Mouse (Mus musculus) left cerebral cortex, adult 11 months (tissue): Measurements from ENCODE around the gene Aif1.
"Not testable (repeated sequence)": the region's sequence is repeated elsewhere in the genome, so short reads cannot be mapped to it uniquely, and the experiment has no call there.

Source experiments
- DNase-seq: peaks from one replicate; pipeline ENCODE4 v3.0.0; 2022; ENCODE audit warnings: low spot score

The Aif1 gene

DNA sequence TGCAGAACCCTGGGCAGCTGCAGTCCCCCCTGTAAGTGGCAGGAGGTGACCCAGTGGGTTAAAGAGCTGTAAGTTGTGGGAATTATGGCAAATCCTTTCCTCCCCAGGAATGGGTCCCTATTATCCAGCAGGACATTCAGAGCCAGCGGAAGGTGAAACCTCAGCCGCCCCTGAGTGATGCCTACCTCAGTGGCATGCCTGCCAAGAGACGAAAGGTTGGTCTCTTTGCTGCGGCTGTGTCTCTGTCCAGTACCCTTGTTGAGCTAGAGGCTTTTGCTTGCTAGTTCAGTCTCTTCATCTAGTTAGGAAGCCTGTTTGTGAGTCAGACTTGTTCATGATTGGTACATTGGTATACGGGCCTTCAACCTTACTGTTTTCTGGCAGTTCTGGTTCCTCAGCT lies 29.7 kb downstream of the Aif1 start:
- no peak for DNase-seq

DNA sequence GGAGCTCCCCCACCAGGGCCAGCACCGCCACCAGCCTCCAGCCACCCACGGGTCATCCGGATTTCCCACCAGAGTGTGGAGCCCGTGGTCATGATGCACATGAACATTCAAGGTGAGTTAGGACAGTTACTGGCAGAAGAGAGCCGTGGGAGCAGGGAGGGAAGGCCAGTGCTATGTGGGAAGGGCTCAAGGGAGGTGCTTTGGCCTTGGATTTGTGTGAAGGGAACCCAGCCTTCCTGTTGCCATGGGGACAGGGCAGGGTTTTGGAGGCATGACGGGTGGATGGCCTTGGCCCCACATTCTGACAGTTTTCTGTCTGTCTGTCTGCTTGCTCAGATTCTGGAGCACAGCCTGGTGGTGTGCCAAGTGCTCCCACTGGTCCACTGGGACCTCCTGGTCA lies 33.9 kb downstream of the Aif1 start:
- no peak for DNase-seq

DNA sequence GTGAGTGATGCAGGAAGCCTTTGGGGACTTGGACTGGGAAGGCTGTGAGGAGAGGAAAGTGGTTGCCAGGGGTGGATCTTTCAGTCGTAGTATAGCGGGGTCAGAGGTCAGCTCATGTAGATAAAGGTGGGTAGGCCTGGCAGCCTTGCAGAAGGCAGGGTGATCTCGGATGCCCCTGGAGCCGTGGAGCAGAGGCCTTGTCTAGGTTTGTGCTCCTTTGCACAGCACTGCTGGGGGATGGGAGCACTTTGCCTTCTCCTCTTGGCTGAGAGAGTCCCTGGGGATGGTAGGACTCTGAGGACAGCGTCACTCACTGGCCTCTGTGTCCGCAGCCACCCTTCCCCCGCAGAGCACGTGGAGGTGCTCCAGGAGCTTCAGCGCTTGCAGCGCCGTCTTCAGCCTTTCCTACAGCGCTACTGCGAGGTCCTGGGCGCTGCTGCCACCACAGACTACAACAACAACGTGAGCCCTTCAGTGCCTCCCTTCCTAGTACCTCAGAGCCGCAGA lies 35.3 kb downstream of the Aif1 start:
- DNase-seq, result no peak

DNA sequence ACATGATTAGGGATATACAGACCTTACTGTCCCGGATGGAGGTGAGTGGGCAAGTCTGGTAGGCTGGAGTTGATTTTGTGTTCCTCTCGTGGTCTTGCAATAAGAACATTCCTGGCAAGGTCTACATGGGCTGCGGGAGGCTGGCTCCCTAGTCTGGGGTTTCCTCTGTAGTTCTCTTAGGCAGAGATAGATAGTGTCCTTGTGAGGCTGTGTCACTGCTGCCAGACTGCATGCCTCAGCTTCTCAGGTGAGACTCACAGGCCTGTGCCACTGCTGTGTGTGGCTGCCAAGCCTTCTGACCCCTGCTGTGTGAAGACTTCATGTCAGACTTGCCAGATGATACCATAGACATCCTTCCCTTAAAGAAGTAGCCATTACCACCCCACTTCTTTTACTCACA lies 36.6 kb downstream of the Aif1 start:
- no peak for DNase-seq

DNA sequence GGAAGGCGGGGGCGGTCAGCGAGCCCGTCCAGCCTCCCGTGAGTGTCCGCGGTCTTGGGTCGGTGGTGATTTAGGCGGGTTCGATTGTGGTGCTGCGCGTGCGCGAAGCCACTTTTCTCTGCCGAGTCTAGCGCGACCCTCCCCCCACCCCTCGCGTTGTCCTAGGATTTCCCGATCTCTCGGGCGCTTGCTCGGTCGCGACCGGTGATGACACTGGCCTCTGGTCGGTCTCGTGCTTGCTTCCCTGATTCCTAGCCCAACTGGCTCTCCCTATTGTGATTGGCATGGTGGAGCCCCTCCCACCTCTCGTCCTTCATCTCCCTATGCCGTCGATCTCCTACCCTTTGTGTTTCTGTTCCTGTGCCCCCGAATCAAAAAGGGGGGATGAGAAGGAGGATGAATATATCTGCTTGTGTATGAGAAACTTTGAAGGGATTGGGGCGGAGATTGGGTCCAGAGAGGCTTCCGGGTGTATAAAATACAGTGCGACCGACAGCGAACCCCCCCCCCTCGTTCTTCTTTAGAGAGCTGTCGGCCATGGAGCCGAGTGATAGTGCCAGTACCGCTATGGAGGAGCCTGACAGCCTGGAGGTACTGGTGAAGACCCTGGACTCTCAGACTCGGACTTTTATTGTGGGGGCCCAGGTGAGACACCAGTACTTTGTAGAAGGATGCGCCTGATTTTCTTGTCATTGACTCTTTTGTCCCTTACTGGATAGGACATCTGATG lies 40.1 kb downstream of the Aif1 start:
- DNase-seq, result no peak

DNA sequence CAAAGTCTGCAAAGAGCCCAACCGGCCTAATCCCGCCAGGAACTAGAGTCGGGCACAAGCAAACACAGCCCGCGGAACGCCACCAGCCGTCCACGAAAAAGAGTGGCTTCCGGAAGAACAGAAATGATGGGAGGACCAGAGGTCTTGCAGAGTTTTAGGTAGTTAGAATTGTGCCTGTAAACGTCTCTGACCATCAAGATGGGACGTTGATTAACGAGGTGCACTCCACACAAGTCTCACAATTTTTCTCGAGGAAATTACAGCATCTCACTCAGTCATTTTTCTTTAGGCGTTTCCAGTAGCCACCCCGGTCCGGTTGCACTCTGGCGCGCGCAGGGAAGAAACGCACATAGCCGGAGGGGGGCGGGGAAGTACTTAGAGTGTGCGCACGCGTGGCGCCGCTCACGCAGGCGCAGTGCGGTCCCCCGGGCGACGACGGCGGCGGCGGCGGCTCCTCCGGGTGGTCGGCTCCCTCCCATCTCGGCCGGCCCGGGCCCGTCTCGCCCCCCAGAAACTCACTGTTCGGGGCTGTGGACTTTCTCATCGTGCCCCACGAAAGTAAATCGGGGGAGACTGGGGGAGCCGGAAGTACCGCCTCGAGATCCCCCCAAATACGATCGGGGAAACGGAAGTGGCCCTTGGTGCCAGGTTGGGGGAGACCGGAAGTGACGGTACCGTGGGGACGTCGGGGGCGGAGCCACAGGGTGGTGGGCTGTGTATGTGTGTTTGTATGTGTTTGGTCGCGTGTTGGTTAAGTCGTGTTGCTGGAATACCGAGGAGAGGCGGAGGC lies 40.9 kb downstream of the Aif1 start, which contains the start of gene Bag6:
Bag6 (plus strand) TSS at position 378 of the 790 bp plus-strand sequence.
- peak; percentile 93 for DNase-seq

DNA sequence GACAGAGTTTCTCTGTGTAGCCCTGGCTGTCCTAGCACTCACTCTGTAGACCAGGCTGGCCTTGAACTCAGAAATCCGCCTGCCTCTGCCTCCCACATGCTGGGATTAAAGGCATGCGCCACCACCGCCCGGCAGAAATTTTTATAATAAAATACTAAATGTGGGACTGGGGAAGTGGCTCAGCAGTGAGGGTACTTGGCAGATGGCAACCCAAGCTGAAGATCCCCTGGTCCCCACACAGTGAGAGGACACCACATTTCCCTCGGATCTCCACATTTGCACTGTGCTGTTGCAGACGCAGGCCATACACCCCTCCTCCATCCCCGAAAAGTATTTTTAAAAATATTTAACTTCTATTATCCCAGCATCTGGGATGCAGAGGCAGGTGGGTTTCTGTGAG lies 42.4 kb downstream of the Aif1 start:
- no peak for DNase-seq

DNA sequence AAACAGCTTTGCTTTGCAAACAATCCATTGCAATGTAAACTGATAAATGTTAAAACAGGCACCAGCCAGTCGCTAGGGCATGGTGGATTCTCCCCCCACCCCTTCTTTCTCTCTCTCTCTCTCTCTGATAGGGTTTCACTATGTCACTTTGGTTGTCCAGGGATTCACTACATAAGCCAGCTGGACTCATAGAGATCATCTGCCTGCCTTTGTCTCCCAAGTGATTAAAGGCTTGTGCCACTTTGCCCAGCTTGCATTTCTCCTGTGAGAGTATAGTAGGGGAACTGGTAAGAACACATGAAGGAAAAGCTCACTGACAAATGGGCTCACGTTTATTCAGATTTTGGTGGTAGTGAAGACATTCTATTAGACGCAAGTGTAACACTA lies 43.7 kb downstream of the Aif1 start:
- no peak for DNase-seq

DNA sequence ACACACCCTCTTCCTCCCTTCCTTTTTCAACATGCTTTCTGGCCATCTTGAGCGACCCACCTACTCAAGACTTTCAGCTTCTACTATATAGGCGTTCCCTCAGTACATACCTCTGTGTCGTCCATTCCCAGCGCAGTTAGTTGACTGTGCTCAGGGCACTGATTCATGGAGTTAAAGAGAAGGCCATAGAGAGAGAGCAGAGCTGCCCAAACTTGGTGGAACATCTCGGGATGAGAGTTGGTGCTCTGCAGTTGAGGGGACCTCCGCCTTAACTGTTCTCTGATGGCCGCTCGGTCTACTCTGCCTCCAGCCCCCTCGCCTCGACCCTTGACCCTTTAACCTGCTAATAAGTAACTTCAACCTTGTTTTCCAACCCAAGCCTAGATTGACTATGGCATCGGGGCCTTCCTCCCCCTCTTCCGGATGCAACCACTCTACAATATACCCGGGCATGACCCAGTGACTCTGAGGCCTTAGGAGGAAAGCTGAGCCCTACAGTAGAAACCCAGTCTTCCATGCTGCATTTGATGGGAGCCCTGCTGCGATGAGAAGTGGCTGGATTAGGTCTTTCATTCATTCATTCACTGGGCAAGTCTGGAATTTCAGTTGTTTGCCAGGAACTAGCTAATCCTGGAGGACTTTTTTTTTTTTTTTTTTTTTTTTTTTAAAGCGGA lies 44.2 kb downstream of the Aif1 start, which contains the start of gene Apom:
Apom (minus strand) TSS at position 551 of the 674 bp plus-strand sequence.
- DNase-seq, result no peak

DNA sequence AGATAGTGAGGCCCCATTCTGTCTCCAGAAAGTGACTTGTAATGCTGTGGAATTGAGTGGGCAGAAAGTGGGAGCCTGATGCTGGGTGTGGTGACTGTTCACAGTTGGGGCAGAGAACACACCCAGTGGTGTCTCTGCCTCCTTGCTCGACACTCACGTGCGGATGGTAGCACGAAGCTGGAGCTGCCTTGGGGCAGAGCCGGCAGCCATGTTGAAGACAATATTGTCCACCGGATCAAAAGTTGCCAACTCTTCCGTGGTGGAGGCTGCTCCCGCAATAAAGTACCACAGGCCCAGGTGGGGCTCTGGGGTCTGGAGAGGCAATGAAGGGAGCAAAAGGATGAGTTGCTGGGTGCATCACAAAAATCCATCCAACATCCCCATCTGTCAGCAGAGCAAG lies 44.8 kb downstream of the Aif1 start:
- no peak for DNase-seq

DNA sequence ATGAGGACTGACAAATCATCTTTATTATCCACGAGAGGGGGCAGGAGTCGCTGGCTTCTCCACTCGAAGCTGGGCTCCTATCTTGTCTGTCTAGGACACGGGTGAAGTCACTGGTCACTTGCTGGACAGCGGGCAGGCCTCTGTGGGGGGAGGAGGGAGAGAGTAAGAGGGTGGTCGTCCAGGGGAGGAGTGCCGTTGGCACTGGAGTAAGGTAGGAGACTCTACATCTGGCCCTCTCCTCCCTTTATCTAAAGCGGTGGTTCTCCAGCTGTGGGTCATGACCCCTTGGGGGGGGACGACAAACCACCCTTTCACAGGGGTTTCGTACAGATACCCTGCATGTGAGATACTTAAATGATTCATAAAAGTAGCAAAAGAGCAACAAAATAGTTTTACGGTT lies 46.9 kb downstream of the Aif1 start:
- DNase-seq, result no peak

DNA sequence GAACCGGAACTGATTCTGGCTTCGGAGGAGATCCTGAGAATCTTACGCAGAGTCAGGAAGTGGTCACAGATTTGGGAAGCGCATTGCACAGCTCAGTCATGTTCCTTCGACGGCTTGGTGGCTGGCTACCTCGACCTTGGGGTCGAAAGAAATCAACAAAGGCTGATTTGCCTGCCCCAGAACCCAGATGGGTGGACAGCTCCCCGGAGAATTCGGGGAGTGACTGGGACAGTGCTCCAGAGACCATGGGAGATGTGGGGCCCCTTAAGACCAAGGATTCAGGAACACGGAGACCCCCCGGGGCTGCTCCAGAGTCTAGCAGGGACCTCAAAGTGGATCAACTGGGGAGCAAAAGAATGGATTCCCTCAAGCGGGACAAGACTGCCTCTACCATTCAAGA lies 48.9 kb downstream of the Aif1 start:
- no peak for DNase-seq

DNA sequence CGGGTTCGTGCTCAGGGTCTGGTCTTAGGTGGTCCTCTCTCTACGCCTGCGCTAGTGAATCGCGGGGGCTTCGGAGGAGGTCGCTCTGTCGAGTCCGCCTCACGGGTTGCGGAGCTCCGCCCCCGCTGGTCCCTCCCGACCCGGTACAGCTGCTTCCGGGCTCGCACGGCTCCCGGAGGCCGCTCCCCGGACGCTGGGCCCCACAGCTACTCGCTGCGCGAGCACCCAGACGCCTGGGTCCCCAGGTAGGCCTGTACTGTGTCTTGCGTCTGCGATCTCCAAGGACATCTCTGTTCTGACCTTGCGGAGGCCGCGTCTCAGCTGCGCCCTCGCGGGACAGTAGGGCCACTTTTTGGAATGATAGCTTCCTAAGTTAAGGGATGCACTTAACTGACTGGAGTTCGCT lies 49.7 kb downstream of the Aif1 start, which contains the start of gene D17H6S53E:
D17H6S53E (plus strand) TSS at position 168 of the 406 bp plus-strand sequence.
- no peak for DNase-seq

DNA sequence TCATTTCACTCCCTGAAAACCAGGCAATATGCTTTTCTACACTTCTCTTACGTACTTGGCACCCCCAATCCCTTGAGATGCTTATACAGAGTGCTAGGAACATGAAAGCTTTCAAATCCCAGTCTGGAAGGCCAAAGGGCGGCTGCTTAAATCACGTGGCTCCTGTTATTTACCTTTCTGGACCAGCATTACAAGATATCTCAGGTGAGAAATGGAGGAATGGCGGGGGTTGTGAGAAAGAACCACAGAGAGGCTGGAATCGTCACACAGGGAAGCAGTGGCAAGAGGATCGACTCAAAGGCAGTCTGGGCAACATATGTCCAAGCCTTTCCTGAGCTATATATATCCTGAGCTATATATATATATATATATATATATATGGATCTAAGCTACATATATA lies 50.3 kb downstream of the Aif1 start:
- DNase-seq, result no peak

DNA sequence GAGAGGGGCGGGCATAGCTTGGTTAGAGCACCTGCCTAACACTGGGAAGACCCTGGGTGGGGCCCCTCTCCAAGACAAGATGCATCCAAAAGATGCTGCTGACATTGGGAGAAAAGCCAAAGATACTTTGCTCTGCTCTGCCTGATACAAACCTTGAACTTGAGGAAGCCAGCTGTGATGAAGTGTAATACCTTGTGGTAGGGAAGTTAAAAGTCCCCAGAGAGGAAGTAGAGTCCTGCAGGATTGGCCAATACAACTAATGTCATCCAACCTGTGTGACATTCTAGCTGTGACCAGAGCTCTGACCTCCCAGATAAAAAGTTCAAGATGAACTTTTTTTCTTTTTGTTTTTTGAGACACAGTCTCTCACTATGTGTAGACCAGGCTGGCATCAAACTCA lies 50.8 kb downstream of the Aif1 start:
- DNase-seq, result no peak

DNA sequence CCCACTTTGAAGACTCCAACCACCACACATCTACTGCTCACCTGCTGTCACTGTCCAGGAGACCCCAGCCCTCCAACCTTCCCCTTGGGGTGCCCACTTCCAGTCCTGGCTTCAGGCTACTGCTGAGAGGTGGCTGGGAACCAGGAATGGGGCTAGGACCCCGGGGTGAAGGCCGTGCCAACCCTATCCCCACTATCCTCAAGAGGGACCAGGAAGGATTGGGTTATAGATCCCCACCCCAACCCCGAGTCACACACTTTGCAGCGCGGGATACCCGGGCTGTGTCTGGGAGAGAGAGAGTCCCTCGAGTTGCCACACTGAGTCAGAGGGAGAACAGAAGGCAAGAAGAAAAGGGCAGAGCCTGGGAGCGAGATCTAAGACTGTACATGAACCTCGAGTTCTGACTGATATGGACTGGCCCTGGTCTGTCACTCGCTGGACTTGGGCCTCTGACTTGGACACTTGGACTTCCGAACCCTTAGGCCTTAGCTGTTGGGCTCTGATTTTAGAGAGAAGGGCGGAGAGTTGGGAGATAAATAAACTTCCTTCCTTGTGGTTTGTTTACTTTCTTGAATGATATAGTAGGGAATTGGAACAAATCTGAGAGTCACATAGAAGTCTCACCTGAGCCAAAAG lies 51.5 kb downstream of the Aif1 start:
- DNase-seq, result not testable (repeated sequence)

DNA sequence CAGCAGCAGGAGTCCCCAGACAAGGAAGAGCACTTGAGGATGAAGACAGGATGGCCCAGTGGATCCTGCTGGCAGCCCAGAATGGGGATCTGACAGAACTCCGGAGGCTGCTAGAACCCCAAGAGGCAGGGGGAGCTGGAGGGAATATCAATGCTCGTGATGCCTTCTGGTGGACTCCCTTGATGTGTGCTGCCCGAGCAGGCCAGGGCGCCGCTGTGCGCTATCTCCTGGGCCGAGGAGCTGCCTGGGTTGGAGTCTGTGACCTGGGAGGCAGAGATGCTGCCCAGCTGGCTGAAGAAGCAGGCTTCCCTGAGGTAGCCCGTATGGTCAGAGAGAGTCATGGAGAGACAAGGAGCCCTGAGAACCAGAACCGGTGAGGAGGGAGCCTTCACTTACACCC lies 52.6 kb downstream of the Aif1 start:
- DNase-seq, result not testable (repeated sequence)

DNA sequence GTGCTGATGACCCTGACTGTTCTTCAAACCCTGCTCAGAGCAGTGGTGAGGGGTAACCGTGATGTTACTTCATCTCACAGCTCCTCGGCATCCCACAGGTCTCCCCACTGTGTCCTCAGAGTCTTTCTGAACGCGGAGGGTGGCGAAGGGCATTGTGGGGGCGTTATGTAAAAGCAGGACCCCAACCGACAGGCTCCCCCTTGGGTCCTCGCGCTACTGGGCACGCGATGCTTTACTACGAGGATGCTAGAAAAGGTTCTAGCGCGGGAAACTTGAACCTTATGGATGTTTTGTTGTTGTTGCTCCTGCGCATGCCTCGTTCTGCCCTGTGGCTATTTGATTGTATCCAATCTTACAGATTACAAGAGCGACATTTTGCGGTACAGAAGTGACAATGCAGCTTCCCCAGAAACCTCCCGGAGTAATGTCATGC lies 54.0 kb downstream of the Aif1 start, which contains the start of gene Csnk2b:
Csnk2b (minus strand) TSS at position 183 of the 433 bp plus-strand sequence.
- peak; percentile 69 for DNase-seq

DNA sequence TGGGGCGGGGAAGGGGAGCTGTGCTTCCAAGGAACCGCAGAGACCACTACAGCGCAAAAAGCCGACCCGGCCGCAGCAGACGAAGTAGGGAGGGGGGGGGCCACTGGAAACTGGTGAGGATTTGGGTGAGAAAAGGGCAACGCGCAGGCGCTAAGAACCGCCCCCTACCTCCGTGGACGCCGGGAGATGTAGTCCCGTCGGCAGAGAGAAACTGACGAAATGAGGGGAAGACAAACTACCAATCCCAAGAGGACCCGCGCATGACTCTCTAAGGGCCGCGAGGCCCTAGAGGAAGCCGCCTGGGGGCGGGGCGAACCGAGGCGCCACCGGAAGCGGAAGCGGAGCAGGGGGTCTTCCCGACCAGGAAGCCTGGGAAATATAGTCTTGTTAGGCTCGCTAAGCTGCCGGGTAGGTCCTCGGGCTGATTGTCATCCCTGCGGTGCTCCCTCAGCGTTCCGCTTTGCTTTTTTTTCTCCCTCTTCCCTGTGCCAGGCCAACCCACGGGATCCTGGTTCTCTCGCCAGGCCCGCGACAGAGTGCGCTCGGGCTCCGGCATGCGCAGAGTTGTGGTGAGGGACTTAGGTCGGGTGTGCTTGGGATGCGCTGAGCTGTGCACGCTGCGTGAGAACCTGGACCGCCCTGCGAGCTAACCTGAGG lies 54.6 kb downstream of the Aif1 start, which contains the start of gene Gpank1:
Gpank1 (plus strand) TSS at position 313 of the 657 bp plus-strand sequence.
- DNase-seq, result peak; percentile 97
